Mouse (Mus musculus) olfactory bulb, adult 2 months (tissue): ENCODE results near the gene Zfp64.

Experiments
- CTCF ChIP-seq: fragments of 200-500 bp; IDR thresholded peaks from 2 replicates; pipeline ENCODE4 v1.5.1; 2012; ENCODE audit warnings: low read depth, mild to moderate bottlenecking, low read length, moderate library complexity; ENCODE audit not compliant: insufficient read depth
- POLR2A ChIP-seq: fragments of 200-500 bp; IDR thresholded peaks from 2 replicates; pipeline ENCODE4 v1.6.1; 2012; ENCODE audit warnings: mild to moderate bottlenecking, low read depth, low read length, moderate library complexity; ENCODE audit not compliant: insufficient read depth

DNA sequence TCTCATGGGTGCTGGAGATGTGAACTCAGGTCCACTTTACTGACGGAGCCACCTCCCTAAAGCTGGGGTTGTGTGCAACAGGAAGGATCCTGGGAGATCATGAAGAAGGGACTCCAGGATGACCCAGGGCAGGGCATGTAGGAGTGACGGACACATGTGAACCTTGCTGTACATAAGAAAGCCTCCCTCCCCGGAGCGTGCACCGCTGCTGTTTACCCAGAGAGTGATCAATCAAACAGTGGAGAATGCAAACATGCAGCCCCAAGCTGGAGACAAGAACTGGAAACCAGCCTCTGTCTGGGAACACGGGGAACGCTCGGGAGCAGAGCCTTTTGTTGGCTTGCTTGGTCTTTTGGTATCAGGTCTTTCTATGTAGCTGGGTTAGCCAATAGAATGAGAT is 76.7 kb downstream of the Zfp64 start:
- TF ChIP-seq CTCF: no peak
- no peak for TF ChIP-seq POLR2A
